Mouse (Mus musculus) heart, embryonic 12.5 days (tissue): Measurements from ENCODE around the gene Casp7. TPM values are rescaled to one million over a fixed set of nuclear protein-coding genes. Genes with fewer than 3 reads are reported as not detected.

Experiments
- ATAC-seq: fragments of 200-750 bp; cut with Nextera tagmentation; 2 replicates; pipeline ENCODE4 v1.8.0; 2017; ENCODE audit warnings: moderate TSS enrichment, moderate library complexity; ENCODE audit not compliant: insufficient number of reproducible peaks, low FRiP score
- H3K27ac ChIP-seq: fragments of 300-500 bp; sonication (generic); 2 replicates; pipeline ENCODE4 v1.5.1; 2016; ENCODE audit warnings: mild to moderate bottlenecking, moderate library complexity; ENCODE audit not compliant: poor library complexity, severe bottlenecking
- H3K27me3 ChIP-seq: fragments of 300-500 bp; sonication (generic); replicated peaks from 2 replicates; pipeline ENCODE4 v1.6.1; 2016; ENCODE audit warnings: mild to moderate bottlenecking, moderate library complexity
- H3K36me3 ChIP-seq: fragments of 300-500 bp; sonication (generic); 2 replicates; pipeline ENCODE4 v1.6.1; 2016; ENCODE audit warnings: mild to moderate bottlenecking, moderate library complexity
- H3K4me1 ChIP-seq: fragments of 300-500 bp; sonication (generic); replicated peaks from 2 replicates; pipeline ENCODE4 v1.6.1; 2016; ENCODE audit warnings: mild to moderate bottlenecking
- H3K4me2 ChIP-seq: fragments of 300-500 bp; sonication (generic); 2 replicates; pipeline ENCODE4 v1.6.1; 2016; ENCODE audit warnings: mild to moderate bottlenecking, moderate library complexity
- H3K4me3 ChIP-seq: fragments of 300-500 bp; sonication (generic); 2 replicates; pipeline ENCODE4 v1.5.1; 2016; ENCODE audit warnings: mild to moderate bottlenecking
- H3K9ac ChIP-seq: fragments of 300-500 bp; sonication (generic); 2 replicates; pipeline ENCODE4 v1.6.1; 2016; ENCODE audit warnings: mild to moderate bottlenecking, moderate library complexity
- H3K9me3 ChIP-seq: fragments of 300-500 bp; sonication (generic); replicated peaks from 2 replicates; pipeline ENCODE4 v1.6.1; 2016; ENCODE audit warnings: mild to moderate bottlenecking, moderate library complexity
- WGBS: fragments of 180-500 bp; shearing (Covaris S2); methylation state at CpG from one replicate; pipeline ENCODE4 v1.1.7; 2016; 5-methylcytosine and 5-hydroxymethylcytosine counted together
- polyA plus RNA-seq: library from polyadenylated mRNA; unstranded; fragments of >200 nt; fragmentation: Nextera tagmentation; extraction: Ambion mirVana; gene quantifications from 2 replicates; pipeline ENCODE4 v1.2.1, GENCODE M21; 2016

Gene Casp7
- polyA plus RNA-seq, 1 experiment from 2014 or later, result 33.9 TPM

DNA sequence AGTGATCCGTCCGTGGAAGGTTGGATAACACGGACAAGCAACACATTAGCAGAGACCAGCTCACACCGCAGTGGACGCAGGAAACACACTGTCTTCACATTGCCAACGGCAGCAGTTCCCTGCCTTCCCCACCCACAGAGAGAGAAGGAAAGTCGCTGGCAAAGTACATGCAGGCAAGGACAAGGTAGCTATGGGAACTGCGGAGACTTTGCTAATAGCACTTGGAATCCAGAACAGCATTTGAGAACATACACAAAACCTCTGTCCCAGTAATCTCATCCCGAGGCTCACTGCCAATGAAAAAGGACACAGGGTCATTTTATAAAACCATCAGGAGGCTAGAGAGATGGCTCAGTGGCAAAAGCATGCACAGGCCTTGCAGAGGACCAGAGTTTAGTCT lies 30.3 kb upstream of the Casp7 start:
- Histone ChIP-seq H3K4me1 (no peaks in the 10 kb centered on the region), H3K27ac (no peak overlapping the region), H3K9me3 (no peaks in the 10 kb centered on the region), H3K4me3 (no peak overlapping the region), H3K27me3 (no peaks in the 10 kb centered on the region), H3K4me2 (no peak overlapping the region), H3K9ac (no peak overlapping the region), H3K36me3 (peaks cover 56% of the 10 kb centered on the region)
- WGBS, result 77% methylated on average over 9 of the region's 9 CpGs
- ATAC-seq, result no peak

- 82% methylated on average over 7 of the region's 7 CpGs for WGBS
- H3K36me3 ChIP-seq, result peaks cover 48% of the 10 kb centered on the region
Observed at GRCm38 (mm10) chr19:56367778-56368177, 29.2 kb upstream of the Casp7 start.

DNA sequence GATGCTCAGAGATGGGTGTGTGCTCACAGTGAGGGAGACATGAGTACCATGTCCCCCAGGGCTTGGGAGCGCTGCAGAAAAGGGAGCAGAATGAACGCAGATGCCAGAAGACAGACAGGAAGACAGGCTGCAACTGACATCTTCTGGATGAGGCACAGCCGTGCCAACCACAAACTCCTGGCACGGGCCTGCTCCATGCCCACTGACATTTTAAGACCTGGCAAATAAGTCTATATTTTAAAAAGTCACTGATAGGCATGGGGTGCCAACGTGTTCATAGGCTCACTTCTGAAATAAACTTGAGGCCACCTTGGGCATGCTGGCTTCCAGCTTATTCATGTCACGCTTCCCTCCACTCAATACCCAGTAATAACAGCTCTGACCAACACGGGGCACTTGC lies 28.0 kb upstream of the Casp7 start:
- Histone ChIP-seq H3K9me3 (no peaks in the 10 kb centered on the region), H3K9ac (no peak overlapping the region), H3K36me3 (peaks cover 38% of the 10 kb centered on the region), H3K4me1 (no peaks in the 10 kb centered on the region), H3K27ac (no peak overlapping the region), H3K4me3 (no peak overlapping the region), H3K4me2 (no peak overlapping the region), H3K27me3 (no peaks in the 10 kb centered on the region)
- 87% methylated on average over 7 of the region's 7 CpGs for WGBS
- ATAC-seq, result no peak

More at GRCm38 (mm10) chr19:56367778-56368177, 29.2 kb upstream of the Casp7 start:
- no peak for ATAC-seq
- no peak overlapping the region for H3K4me3 ChIP-seq
- H3K27ac ChIP-seq, result no peak overlapping the region
- H3K27me3 ChIP-seq, result no peaks in the 10 kb centered on the region
- no peaks in the 10 kb centered on the region for H3K4me1 ChIP-seq
- no peaks in the 10 kb centered on the region for H3K9me3 ChIP-seq
- H3K4me2 ChIP-seq, result no peak overlapping the region
- no peak overlapping the region for H3K9ac ChIP-seq

- Histone ChIP-seq H3K9ac (no peak overlapping the region), H3K4me1 (no peaks in the 10 kb centered on the region), H3K36me3 (peaks cover 31% of the 10 kb centered on the region), H3K27me3 (no peaks in the 10 kb centered on the region), H3K4me3 (no peak overlapping the region), H3K9me3 (no peaks in the 10 kb centered on the region), H3K27ac (no peak overlapping the region), H3K4me2 (no peak overlapping the region)
- ATAC-seq, result no peak
- WGBS, result 86% methylated on average over 6 of the region's 6 CpGs
Observed at GRCm38 (mm10) chr19:56370389-56371150, 26.4 kb upstream of the Casp7 start.

DNA sequence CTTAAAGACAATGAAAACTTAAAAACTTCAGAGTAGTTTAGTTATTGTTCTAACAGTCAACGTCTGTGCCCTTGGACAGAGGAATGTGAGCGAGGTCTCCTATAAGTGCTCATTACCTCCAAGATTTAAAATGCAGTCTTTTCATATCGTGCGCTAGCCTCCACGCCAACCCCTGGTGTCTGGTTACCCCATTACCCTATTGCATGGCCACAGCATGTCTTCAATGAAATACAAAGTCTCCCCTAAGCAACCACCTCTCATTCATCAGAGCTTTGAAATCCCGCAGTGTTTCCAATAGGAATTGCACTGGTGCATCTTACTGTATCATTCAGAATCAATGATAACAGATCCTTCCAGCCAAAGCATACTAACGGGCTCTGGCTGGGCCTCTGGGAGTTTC lies 24.7 kb upstream of the Casp7 start:
- Histone ChIP-seq H3K9me3 (0 out of 2 replicates have a peak, but pooled peaks cover 5% of the 10 kb centered on the region), H3K4me2 (no peak overlapping the region), H3K4me3 (no peak overlapping the region), H3K9ac (no peak overlapping the region), H3K4me1 (no peaks in the 10 kb centered on the region), H3K36me3 (peaks cover 30% of the 10 kb centered on the region), H3K27ac (no peak overlapping the region), H3K27me3 (no peaks in the 10 kb centered on the region)
- WGBS, result 82% methylated on average over 7 of the region's 7 CpGs
- ATAC-seq, result no peak

DNA sequence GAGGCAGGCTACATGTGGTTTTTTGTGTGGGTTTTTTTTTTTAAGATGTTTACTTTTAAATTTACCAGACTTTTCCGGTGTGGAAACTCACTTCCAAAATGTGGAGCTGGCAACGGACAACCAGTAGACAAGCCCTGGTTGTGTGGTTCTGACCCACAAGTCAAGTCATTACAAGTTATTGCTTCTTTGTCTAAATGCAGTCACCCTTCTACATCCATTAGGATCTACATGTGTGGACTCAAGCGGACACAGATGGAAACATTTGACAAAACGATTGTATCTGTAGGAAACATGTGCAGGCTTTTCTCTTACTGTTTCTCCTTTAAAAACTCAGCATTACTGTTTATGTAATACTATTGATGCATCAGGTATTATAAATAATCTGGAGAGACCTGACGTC lies 23.7 kb upstream of the Casp7 start:
- Histone ChIP-seq H3K9ac (no peak overlapping the region), H3K36me3 (peaks cover 34% of the 10 kb centered on the region), H3K9me3 (0 out of 2 replicates have a peak, but pooled peaks cover 5% of the 10 kb centered on the region), H3K4me3 (no peak overlapping the region), H3K27ac (no peak overlapping the region), H3K4me1 (peaks cover 4% of the 10 kb centered on the region), H3K4me2 (no peak overlapping the region), H3K27me3 (no peaks in the 10 kb centered on the region)
- no peak for ATAC-seq
- 89% methylated on average over 5 of the region's 5 CpGs for WGBS

DNA sequence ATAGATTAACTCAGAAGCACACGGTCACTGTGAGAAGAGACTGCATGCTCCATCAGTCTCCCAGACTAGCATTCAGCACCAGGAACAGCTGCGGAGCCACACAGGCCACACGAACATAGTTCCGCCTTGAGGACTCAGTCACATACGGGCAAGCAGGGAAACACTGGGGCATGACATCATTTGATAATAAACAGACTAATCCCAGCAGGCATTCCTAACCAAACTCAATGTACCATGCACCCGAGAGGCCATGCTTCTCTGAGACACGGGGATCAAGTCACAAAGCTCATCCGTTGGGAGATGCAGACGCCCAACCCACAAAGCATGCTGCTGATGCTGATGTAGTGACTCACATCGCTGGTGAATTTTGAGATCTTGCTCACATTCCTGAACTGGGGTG lies 22.9 kb upstream of the Casp7 start:
- no peak for ATAC-seq
- no peak overlapping the region for H3K27ac ChIP-seq
- peaks cover 28% of the 10 kb centered on the region for H3K36me3 ChIP-seq
- H3K27me3 ChIP-seq, result no peaks in the 10 kb centered on the region
- WGBS, result 43% methylated on average over 10 of the region's 10 CpGs
- peaks cover 12% of the 10 kb centered on the region for H3K4me1 ChIP-seq
- 0 out of 2 replicates have a peak, but pooled peaks cover 5% of the 10 kb centered on the region for H3K9me3 ChIP-seq
- no peak overlapping the region for H3K9ac ChIP-seq
- no peak overlapping the region for H3K4me3 ChIP-seq
- no peak overlapping the region for H3K4me2 ChIP-seq

- H3K9ac ChIP-seq, result no peak overlapping the region
- H3K27ac ChIP-seq, result peak overlapping the region; percentile 84
- no peaks in the 10 kb centered on the region for H3K27me3 ChIP-seq
- 57% methylated on average over 5 of the region's 5 CpGs for WGBS
- H3K36me3 ChIP-seq, result peaks cover 25% of the 10 kb centered on the region
- no peak for ATAC-seq
- peak overlapping the region; percentile 8; the same call in 1 of the 2 replicates for H3K4me2 ChIP-seq
- H3K4me3 ChIP-seq, result no peak overlapping the region
- peaks cover 22% of the 10 kb centered on the region for H3K4me1 ChIP-seq
- 0 out of 2 replicates have a peak, but pooled peaks cover 5% of the 10 kb centered on the region for H3K9me3 ChIP-seq
Observed at GRCm38 (mm10) chr19:56378007-56378406, 18.9 kb upstream of the Casp7 start.

DNA sequence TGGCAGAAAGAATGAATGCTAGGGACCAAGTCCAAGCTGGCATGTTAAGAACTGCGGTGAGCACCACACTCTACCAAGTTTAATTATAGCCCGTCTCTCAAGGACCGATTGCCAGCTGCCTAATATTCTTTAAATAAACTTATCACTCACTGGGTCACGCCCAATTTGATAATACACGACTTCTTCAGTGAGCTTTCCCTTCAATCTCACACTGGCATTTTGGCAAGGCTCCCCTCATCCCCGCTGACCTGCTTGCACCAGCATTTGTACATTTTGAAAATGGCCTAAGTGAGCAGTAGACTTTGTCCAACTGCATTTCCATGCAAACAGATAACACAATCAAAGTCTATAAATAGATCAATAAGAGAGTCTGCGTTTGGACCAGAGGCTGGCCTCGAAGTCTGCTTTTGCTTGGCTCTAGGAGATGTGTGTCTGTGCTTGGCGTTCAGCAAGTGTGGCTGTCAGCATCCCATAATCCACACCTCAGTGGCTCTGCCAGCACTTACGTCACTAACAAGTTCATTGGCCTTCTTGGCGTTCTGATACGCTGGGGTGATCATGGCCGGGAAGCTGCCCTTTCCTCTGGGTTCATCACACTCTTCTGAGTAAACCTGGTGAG lies 18.3 kb upstream of the Casp7 start:
- 32% methylated on average over 13 of the region's 13 CpGs for WGBS
- Histone ChIP-seq H3K27ac (peak overlapping the region; percentile 84), H3K4me3 (no peak overlapping the region), H3K9ac (no peak overlapping the region), H3K4me2 (peak overlapping the region; percentile 8; the same call in 1 of the 2 replicates), H3K4me1 (peaks cover 22% of the 10 kb centered on the region), H3K27me3 (no peaks in the 10 kb centered on the region), H3K36me3 (peaks cover 29% of the 10 kb centered on the region), H3K9me3 (0 out of 2 replicates have a peak, but pooled peaks cover 5% of the 10 kb centered on the region)
- ATAC-seq, result peak; percentile 67

- WGBS, result 79% methylated on average over 7 of the region's 7 CpGs
- 0 out of 2 replicates have a peak, but pooled peaks have one; percentile 16 for ATAC-seq
- H3K4me3 ChIP-seq, result no peak overlapping the region
- no peak overlapping the region for H3K4me2 ChIP-seq
- 0 out of 2 replicates have a peak, but pooled peaks cover 5% of the 10 kb centered on the region for H3K9me3 ChIP-seq
- H3K36me3 ChIP-seq, result peaks cover 36% of the 10 kb centered on the region
- no peaks in the 10 kb centered on the region for H3K27me3 ChIP-seq
- H3K9ac ChIP-seq, result no peak overlapping the region
- peaks cover 22% of the 10 kb centered on the region for H3K4me1 ChIP-seq
- H3K27ac ChIP-seq, result no peak overlapping the region
Observed at GRCm38 (mm10) chr19:56380341-56380740, 16.6 kb upstream of the Casp7 start.

DNA sequence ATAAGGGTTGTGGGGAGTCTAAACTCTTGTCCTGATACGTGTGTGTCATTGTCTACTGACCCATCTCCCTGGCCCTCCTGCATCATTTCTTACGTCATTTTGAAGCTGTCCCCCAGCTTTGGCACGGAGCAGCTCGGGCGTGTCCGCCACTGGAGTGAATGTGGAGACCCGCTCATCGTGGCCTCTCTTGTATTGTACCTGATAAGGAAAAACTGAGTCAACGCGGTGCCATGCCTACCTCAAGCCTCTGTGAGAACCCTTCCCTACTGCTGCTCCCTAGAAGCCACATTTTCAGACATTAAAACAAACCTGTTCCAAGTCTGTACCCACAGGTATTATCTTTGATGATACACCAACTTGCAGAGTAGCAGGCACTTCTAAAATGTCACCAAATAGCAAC lies 15.5 kb upstream of the Casp7 start:
- no peak for ATAC-seq
- no peak overlapping the region for H3K4me2 ChIP-seq
- no peaks in the 10 kb centered on the region for H3K27me3 ChIP-seq
- peaks cover 45% of the 10 kb centered on the region for H3K36me3 ChIP-seq
- no peak overlapping the region for H3K4me3 ChIP-seq
- 77% methylated on average over 10 of the region's 10 CpGs for WGBS
- H3K9me3 ChIP-seq, result 0 out of 2 replicates have a peak, but pooled peaks cover 5% of the 10 kb centered on the region
- H3K4me1 ChIP-seq, result peaks cover 22% of the 10 kb centered on the region
- no peak overlapping the region for H3K27ac ChIP-seq
- no peak overlapping the region for H3K9ac ChIP-seq
